8 mouse cellular contexts compared by ENCODE assay signal in the genomic region with DNA sequence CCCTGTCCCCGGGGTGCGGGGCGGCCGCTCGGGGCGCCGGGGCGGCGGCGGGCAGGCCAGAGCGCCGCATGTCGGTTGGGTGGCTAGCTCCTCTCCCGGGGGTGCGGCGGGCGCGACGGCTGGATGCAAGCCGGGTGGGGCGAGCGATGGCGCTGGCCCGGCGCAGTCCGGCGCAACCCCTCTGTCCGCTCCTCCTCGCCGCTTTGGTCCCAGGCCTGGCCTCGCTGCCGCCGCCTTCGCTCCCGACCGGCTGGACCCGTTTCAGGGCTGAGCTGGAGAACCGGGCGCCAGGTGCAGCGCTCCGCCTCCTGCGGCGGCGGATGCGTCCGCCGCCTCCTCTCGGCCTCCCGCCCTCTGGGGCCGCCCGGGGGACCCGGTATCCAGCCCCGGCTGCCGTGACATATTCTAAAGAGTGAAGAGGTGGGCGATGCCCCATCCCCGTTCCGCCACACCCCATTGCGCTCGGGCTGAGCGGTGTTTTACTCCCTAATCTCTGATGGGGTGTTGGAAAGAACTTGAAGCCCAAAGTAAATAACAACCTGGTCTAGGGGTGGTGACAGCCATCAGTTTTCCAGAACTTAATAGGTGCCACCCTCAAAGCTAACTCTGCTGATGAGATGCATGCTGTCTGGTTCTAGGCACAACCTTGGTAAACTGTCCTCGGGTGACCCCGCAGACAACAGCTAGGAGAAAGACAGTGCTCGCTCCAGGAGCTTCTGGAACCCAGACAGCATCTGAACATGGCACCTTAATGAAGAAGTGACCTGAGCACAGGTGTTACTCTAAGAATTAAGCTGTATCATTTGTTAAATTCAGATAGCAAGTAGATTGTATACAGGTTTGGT. TPM values are rescaled to one million over a fixed set of nuclear protein-coding genes. Genes with fewer than 3 reads are reported as not detected.
DNase-seq lines count a peak whose midpoint lies in the region; ATAC-seq and TF ChIP-seq lines count a peak whose summit lies in the region.

A gene (minus strand): TSS at position 407 of the 845 bp plus-strand sequence.

- H3K27ac ChIP-seq in layer of hippocampus, adult 2 months, result peak within 1 kb of the TSS; percentile 98
- no peak within 1 kb of the TSS; the same call in 1 of the 2 replicates for H3K27ac ChIP-seq in embryonic facial prominence, embryonic 14.5 days (replicated peaks; ENCODE audit: low read depth, low read length)
- no peak within 1 kb of the TSS for H3K27ac ChIP-seq in heart, embryonic 11.5 days (ENCODE audit: low read depth, low read length)
- H3K27ac ChIP-seq in kidney, embryonic 14.5 days (ENCODE audit: low read depth, low read length), result peak within 1 kb of the TSS; percentile 42; the same call in 1 of the 2 replicates
- H3K27ac ChIP-seq in liver, adult 2 months (replicated peaks; ENCODE audit: insufficient read depth, low read depth, low read length), result no peak within 1 kb of the TSS
- peak within 1 kb of the TSS; percentile 90 for H3K27ac ChIP-seq in midbrain, postnatal 0 days (ENCODE audit: low read depth, low read length)

- no peaks in the 10 kb centered on the region for H3K9me3 ChIP-seq in embryonic facial prominence, embryonic 14.5 days (ENCODE audit: control insufficient read depth, low read length)
- H3K9me3 ChIP-seq in heart, embryonic 11.5 days (replicated peaks; ENCODE audit: control insufficient read depth, low read length), result no peaks in the 10 kb centered on the region
- H3K9me3 ChIP-seq in kidney, embryonic 14.5 days (ENCODE audit: control insufficient read depth, low read length), result no peaks in the 10 kb centered on the region
- no peaks in the 10 kb centered on the region for H3K9me3 ChIP-seq in midbrain, postnatal 0 days (ENCODE audit: low read length)

- H3K27me3 ChIP-seq in embryonic facial prominence, embryonic 14.5 days (replicated peaks; ENCODE audit: control insufficient read depth, insufficient read depth, low read length), result peaks cover 24% of the 10 kb centered on the region
- peaks cover 5% of the 10 kb centered on the region; the same call in 1 of the 2 replicates for H3K27me3 ChIP-seq in heart, embryonic 11.5 days (ENCODE audit: control insufficient read depth, insufficient read depth, low read length)
- H3K27me3 ChIP-seq in kidney, embryonic 14.5 days (ENCODE audit: control insufficient read depth, insufficient read depth, low read length), result peaks cover 7% of the 10 kb centered on the region; the same call in 1 of the 2 replicates
- H3K27me3 ChIP-seq in liver, adult 2 months (ENCODE audit: control insufficient read depth, insufficient read depth, low read length), result no peaks in the 10 kb centered on the region
- no peaks in the 10 kb centered on the region for H3K27me3 ChIP-seq in midbrain, postnatal 0 days (ENCODE audit: insufficient read depth, low read length)

- DNase-seq in layer of hippocampus, adult 2 months (ENCODE audit: low spot score in 2 of 2), result peak; percentile 34 to 47
- no peak for DNase-seq in layer of hippocampus, adult 9-10 months (ENCODE audit: low spot score)
- DNase-seq in embryonic facial prominence, embryonic 14.5 days (ENCODE audit: low spot score), result peak; percentile 42
- peak; percentile 20 for DNase-seq in liver, adult 2 months (ENCODE audit: extremely low read depth, low read depth, low spot score)
- peak; percentile 42 for DNase-seq in midbrain, postnatal 0 days (ENCODE audit: low spot score)
- DNase-seq in spleen, postnatal 14 days (ENCODE audit: low spot score in 2 of 2), result peak; percentile 9

- peak within 1 kb of the TSS; percentile 92 for H3K4me3 ChIP-seq in layer of hippocampus, adult 2 months
- peak within 1 kb of the TSS; percentile 76 for H3K4me3 ChIP-seq in embryonic facial prominence, embryonic 14.5 days (ENCODE audit: low read depth, low read length)
- H3K4me3 ChIP-seq in heart, embryonic 11.5 days (ENCODE audit: low read depth, low read length), result peak within 1 kb of the TSS; percentile 75
- H3K4me3 ChIP-seq in kidney, embryonic 14.5 days (ENCODE audit: low read length), result peak within 1 kb of the TSS; percentile 85
- H3K4me3 ChIP-seq in liver, adult 2 months (ENCODE audit: insufficient read depth, low read depth, low read length), result peak within 1 kb of the TSS; percentile 78
- peak within 1 kb of the TSS; percentile 95 for H3K4me3 ChIP-seq in midbrain, postnatal 0 days (ENCODE audit: low read depth, low read length)

- peaks cover 3% of the 10 kb centered on the region; the same call in 1 of the 2 replicates for H3K79me2 ChIP-seq in liver, adult 2 months (ENCODE audit: control insufficient read depth, insufficient read depth, low read length)

- no peaks in the 10 kb centered on the region; the same call in 1 of the 2 replicates for H3K4me1 ChIP-seq in embryonic facial prominence, embryonic 14.5 days (ENCODE audit: control insufficient read depth, insufficient read depth, low read length)
- no peaks in the 10 kb centered on the region for H3K4me1 ChIP-seq in heart, embryonic 11.5 days (ENCODE audit: control insufficient read depth, insufficient read depth, low read length)
- no peaks in the 10 kb centered on the region for H3K4me1 ChIP-seq in kidney, embryonic 14.5 days (ENCODE audit: control insufficient read depth, insufficient read depth, low read length)
- H3K4me1 ChIP-seq in liver, adult 2 months (ENCODE audit: control insufficient read depth, insufficient read depth, low read length), result peaks cover 4% of the 10 kb centered on the region; the same call in 1 of the 2 replicates
- H3K4me1 ChIP-seq in midbrain, postnatal 0 days (ENCODE audit: insufficient read depth, low read length), result peaks cover 6% of the 10 kb centered on the region; the same call in 1 of the 2 replicates

- peak within 1 kb of the TSS; percentile 74 for H3K9ac ChIP-seq in embryonic facial prominence, embryonic 14.5 days (ENCODE audit: low read depth, low read length)
- peak within 1 kb of the TSS; percentile 70 for H3K9ac ChIP-seq in heart, embryonic 11.5 days (ENCODE audit: low read depth, low read length)
- H3K9ac ChIP-seq in kidney, embryonic 14.5 days (ENCODE audit: low read depth, low read length), result peak within 1 kb of the TSS; percentile 74
- peak within 1 kb of the TSS; percentile 77 for H3K9ac ChIP-seq in liver, adult 2 months (ENCODE audit: low read depth, low read length)
- peak within 1 kb of the TSS; percentile 94 for H3K9ac ChIP-seq in midbrain, postnatal 0 days (replicated peaks; ENCODE audit: low read length, poor library complexity, severe bottlenecking)

- WGBS in embryonic facial prominence, embryonic 14.5 days, result 4% methylated on average over 23 of the region's 63 CpGs
- 2% methylated on average over 40 of the region's 63 CpGs for WGBS in heart, embryonic 11.5 days (ENCODE audit: insufficient replicate concordance)
- 1% methylated on average over 44 of the region's 63 CpGs for WGBS in kidney, embryonic 14.5 days
- 4% methylated on average over 52 of the region's 63 CpGs for WGBS in liver, adult 2 months
- under 1% methylated on average over 37 of the region's 63 CpGs for WGBS in midbrain, postnatal 0 days

- H3K4me2 ChIP-seq in embryonic facial prominence, embryonic 14.5 days (ENCODE audit: low read depth, low read length), result peak within 1 kb of the TSS; percentile 99
- H3K4me2 ChIP-seq in heart, embryonic 11.5 days, result peak within 1 kb of the TSS; percentile 77
- peak within 1 kb of the TSS; percentile 98 for H3K4me2 ChIP-seq in kidney, embryonic 14.5 days (replicated peaks; ENCODE audit: low read depth, low read length)
- peak within 1 kb of the TSS; percentile 80 for H3K4me2 ChIP-seq in midbrain, postnatal 0 days (ENCODE audit: low read depth, low read length, poor library complexity, severe bottlenecking)

- peak; percentile 78 for ATAC-seq in embryonic facial prominence, embryonic 14.5 days (ENCODE audit: low read depth)
- ATAC-seq in heart, embryonic 11.5 days (replicated peaks; ENCODE audit: insufficient number of reproducible peaks, low FRiP score, low TSS enrichment), result peak; percentile 31; the same call in 1 of the 2 replicates
- ATAC-seq in kidney, embryonic 14.5 days (ENCODE audit: low FRiP score, low TSS enrichment), result peak; percentile 84
- peak; percentile 76 for ATAC-seq in midbrain, postnatal 0 days (ENCODE audit: low FRiP score)

- no peak for TF ChIP-seq POLR2A in liver, adult 2 months (IDR thresholded peaks at IDR 0.05; ENCODE audit: extremely low read depth, insufficient read depth, low read length)

- no peak for TF ChIP-seq CTCF in layer of hippocampus, adult 2 months (conservative IDR thresholded peaks at IDR 0.05)
- TF ChIP-seq CTCF in liver, adult 2 months (IDR thresholded peaks at IDR 0.05; ENCODE audit: low read depth, low read length), result no peak
- TF ChIP-seq CTCF in midbrain, postnatal 0 days (IDR thresholded peaks at IDR 0.05), result no peak

- no peaks in the 10 kb centered on the region for H3K36me3 ChIP-seq in embryonic facial prominence, embryonic 14.5 days (ENCODE audit: control insufficient read depth, insufficient read depth, low read length)
- H3K36me3 ChIP-seq in heart, embryonic 11.5 days (ENCODE audit: control insufficient read depth, insufficient read depth, low read length), result no peaks in the 10 kb centered on the region
- no peaks in the 10 kb centered on the region for H3K36me3 ChIP-seq in kidney, embryonic 14.5 days (ENCODE audit: control insufficient read depth, insufficient read depth, low read length)
- H3K36me3 ChIP-seq in liver, adult 2 months (ENCODE audit: control insufficient read depth, insufficient read depth, low read length), result no peaks in the 10 kb centered on the region; the same call in 1 of the 2 replicates
- no peaks in the 10 kb centered on the region for H3K36me3 ChIP-seq in midbrain, postnatal 0 days (ENCODE audit: insufficient read depth, low read length)

RNA-seq across cellular contexts. Expression of the gene that starts here (rescaled TPM):
- total RNA-seq in layer of hippocampus, adult 2 months (2021), result 10 to 100 TPM; 76.7 to 79.9 TPM
- polyA plus RNA-seq in embryonic facial prominence, embryonic 14.5 days (2014; fragmentation: Nextera tagmentation; extraction: Ambion mirVana), result 3.2 and 3.5 TPM in 2 replicates
- polyA plus RNA-seq in heart, embryonic 11.5 days (2014; fragmentation: Nextera tagmentation; extraction: Ambion mirVana), result 2.3 and 4.8 TPM in 2 replicates
- 3.0 and 4.3 TPM in 2 replicates for polyA plus RNA-seq in kidney, embryonic 14.5 days (2014; fragmentation: Nextera tagmentation; extraction: Ambion mirVana)
- total RNA-seq in liver, adult 2 months (2014; rRNA removed), result 5.1 and 5.8 TPM in 2 replicates
- 2.9 and 3.7 TPM in 2 replicates for polyA plus RNA-seq in liver, adult 2 months (2012; rRNA removed)
- 54.7 and 59.5 TPM in 2 replicates for total RNA-seq in midbrain, postnatal 0 days (2014; rRNA removed)
- 10.6 and 11.2 TPM in 2 replicates for polyA plus RNA-seq in midbrain, postnatal 0 days (2015; fragmentation: Nextera tagmentation; extraction: Ambion mirVana)

Comparison
In these comparisons a context has a peak if more than half of its experiments do, and no peak if none do; other contexts are left out.
1. H3K27ac ChIP-seq: peak in layer of hippocampus, adult 2 months (single experiment), kidney, embryonic 14.5 days (single experiment) and midbrain, postnatal 0 days (single experiment); none in embryonic facial prominence, embryonic 14.5 days (single experiment), heart, embryonic 11.5 days (single experiment) and liver, adult 2 months (single experiment).
2. ATAC-seq: peak in every context shown above with its lines; median percentile 84 in kidney, embryonic 14.5 days; 78 in embryonic facial prominence, embryonic 14.5 days; 76 in midbrain, postnatal 0 days; 31 in heart, embryonic 11.5 days.
3. Peak in every context shown above with its lines, with median percentiles within 50 percentile points of each other: H3K4me3 ChIP-seq, H3K4me2 ChIP-seq and H3K9ac ChIP-seq.